Mouse (Mus musculus) MEL (cell line): ENCODE data around the gene Rasl11b. TPM values are rescaled to one million over a fixed set of nuclear protein-coding genes. Genes with fewer than 3 reads are reported as not detected.

Experiments
- DNase-seq: peaks from one replicate; pipeline ENCODE4 v3.0.0; 2011; ENCODE audit warnings: low read depth, low spot score
- H3K27ac ChIP-seq: 2 replicates; pipeline ENCODE4 v1.5.1; 2012; ENCODE audit warnings: low read depth, mild to moderate bottlenecking, control low read depth, low read length, moderate library complexity; ENCODE audit not compliant: control insufficient read depth
- H3K27me3 ChIP-seq, 2 experiments: fragments of 150-350 bp in 1 of 2; sonication (generic) in 1 of 2; 2 replicates each; pipeline ENCODE4 v1.6.1; 2012; ENCODE audit warnings: low read length in 2 of 2, mild to moderate bottlenecking in 2 of 2, improper control_type of control experiment in 1 of 2, moderate library complexity in 1 of 2; ENCODE audit not compliant: insufficient read depth in 2 of 2, control insufficient read depth in 1 of 2
- H3K36me3 ChIP-seq, 2 experiments: 2 replicates each; pipeline ENCODE4 v1.6.1; 2012 to 2014; ENCODE audit warnings: low read length in 2 of 2, improper control_type of control experiment in 1 of 2, inconsistent platforms in 1 of 2, mild to moderate bottlenecking in 1 of 2; ENCODE audit not compliant: insufficient read depth in 2 of 2, control insufficient read depth in 1 of 2
- H3K4me1 ChIP-seq, 2 experiments: fragments of 150-350 bp in 1 of 2; sonication (generic) in 1 of 2; 2 replicates each; pipeline ENCODE4 v1.6.1; 2012; ENCODE audit warnings: low read length in 2 of 2, improper control_type of control experiment in 1 of 2, mild to moderate bottlenecking in 1 of 2; ENCODE audit not compliant: insufficient read depth in 2 of 2, control insufficient read depth in 1 of 2
- H3K4me3 ChIP-seq, 2 experiments: fragments of 150-350 bp in 1 of 2; sonication (generic) in 1 of 2; 2 replicates each; pipeline ENCODE4 v1.5.1; 2012; ENCODE audit warnings: low read depth in 2 of 2, low read length in 2 of 2, mild to moderate bottlenecking in 2 of 2, moderate library complexity in 2 of 2, control low read depth in 1 of 2, improper control_type of control experiment in 1 of 2; ENCODE audit not compliant: control insufficient read depth in 1 of 2, insufficient read depth in 1 of 2
- H3K79me2 ChIP-seq: 2 replicates; pipeline ENCODE4 v1.6.1; 2012; ENCODE audit warnings: mild to moderate bottlenecking, low read length, moderate library complexity; ENCODE audit not compliant: control insufficient read depth, poor library complexity, insufficient read depth
- H3K9ac ChIP-seq: 2 replicates; pipeline ENCODE4 v1.6.1; 2012; ENCODE audit warnings: low read depth, mild to moderate bottlenecking, control low read depth, low read length, moderate library complexity; ENCODE audit not compliant: control insufficient read depth, poor library complexity, severe bottlenecking
- H3K9me3 ChIP-seq: fragments of 150-350 bp; sonication (generic); replicated peaks from 2 replicates; pipeline ENCODE4 v1.6.1; 2012; ENCODE audit warnings: mild to moderate bottlenecking, low read length, improper control_type of control experiment, moderate library complexity; ENCODE audit not compliant: insufficient read depth
- CHD2 ChIP-seq: IDR thresholded peaks from 2 replicates; pipeline ENCODE4 v1.6.1; 2011; ENCODE audit warnings: low read length, improper control_type of control experiment
- E2F4 ChIP-seq: IDR thresholded peaks from 2 replicates; pipeline ENCODE4 v1.6.1; 2011; ENCODE audit warnings: low read depth, low read length, improper control_type of control experiment, borderline replicate concordance
- ELF1 ChIP-seq: IDR thresholded peaks from 2 replicates; pipeline ENCODE4 v1.6.1; 2014; ENCODE audit warnings: low read depth, mild to moderate bottlenecking, inconsistent platforms, low read length, improper control_type of control experiment, moderate library complexity
- EP300 ChIP-seq, 2 experiments: IDR thresholded peaks; 2 replicates each; pipeline ENCODE4 v1.6.1; 2011; ENCODE audit warnings: improper control_type of control experiment in 2 of 2, low read length in 2 of 2, low read depth in 1 of 2, mild to moderate bottlenecking in 1 of 2
- HCFC1 ChIP-seq: IDR thresholded peaks from 2 replicates; pipeline ENCODE4 v1.6.1; 2012; ENCODE audit warnings: low read depth, mild to moderate bottlenecking, inconsistent platforms, low read length, improper control_type of control experiment, moderate library complexity
- JUND ChIP-seq: IDR thresholded peaks from 2 replicates; pipeline ENCODE4 v1.6.1; 2011; ENCODE audit warnings: low read depth, mild to moderate bottlenecking, improper control_type of control experiment, low read length
- KAT2A ChIP-seq: conservative IDR thresholded peaks from 2 replicates; pipeline ENCODE4 v1.6.1; 2012; ENCODE audit warnings: low read depth, low read length, improper control_type of control experiment, inconsistent platforms
- MYB ChIP-seq: IDR thresholded peaks from 2 replicates; pipeline ENCODE4 v1.6.1; 2011; ENCODE audit warnings: mild to moderate bottlenecking, low read depth, low read length, improper control_type of control experiment
- MYC ChIP-seq: IDR thresholded peaks from 2 replicates; pipeline ENCODE4 v1.6.1; 2011; ENCODE audit warnings: low read depth, mild to moderate bottlenecking, low read length, improper control_type of control experiment, moderate library complexity
- NRF1 ChIP-seq: IDR thresholded peaks from 2 replicates; pipeline ENCODE4 v1.6.1; 2014; ENCODE audit warnings: low read depth, mild to moderate bottlenecking, inconsistent platforms, low read length, improper control_type of control experiment, moderate library complexity; ENCODE audit not compliant: poor library complexity, insufficient read depth, severe bottlenecking
- POLR2A ChIP-seq, 2 experiments: IDR thresholded peaks; 2 replicates each; pipeline ENCODE4 v1.6.1; 2011 to 2012; ENCODE audit warnings: low read length in 2 of 2, mild to moderate bottlenecking in 2 of 2, control low read depth in 1 of 2, improper control_type of control experiment in 1 of 2, low read depth in 1 of 2, moderate library complexity in 1 of 2; ENCODE audit not compliant: control insufficient read depth in 1 of 2, insufficient read depth in 1 of 2, poor library complexity in 1 of 2
- RCOR1 ChIP-seq: IDR thresholded peaks from 2 replicates; pipeline ENCODE4 v1.6.1; 2012; ENCODE audit warnings: low read depth, mild to moderate bottlenecking, inconsistent platforms, low read length, improper control_type of control experiment
- UBTF ChIP-seq: IDR thresholded peaks from 2 replicates; pipeline ENCODE4 v1.6.1; 2012; ENCODE audit warnings: low read depth, mild to moderate bottlenecking, inconsistent platforms, low read length, improper control_type of control experiment, moderate library complexity, borderline replicate concordance; ENCODE audit not compliant: insufficient read depth
- USF2 ChIP-seq, 2 experiments: IDR thresholded peaks; 2 replicates each; pipeline ENCODE4 v1.6.1; 2011 to 2012; ENCODE audit warnings: improper control_type of control experiment in 2 of 2, low read length in 2 of 2, borderline replicate concordance in 1 of 2, inconsistent platforms in 1 of 2, low read depth in 1 of 2, mild to moderate bottlenecking in 1 of 2; ENCODE audit not compliant: insufficient read depth in 1 of 2
- ZC3H11A ChIP-seq: IDR thresholded peaks from 2 replicates; pipeline ENCODE4 v1.6.1; 2012; ENCODE audit warnings: low read depth, mild to moderate bottlenecking, inconsistent platforms, low read length, improper control_type of control experiment
- ZMIZ1 ChIP-seq: IDR thresholded peaks from 2 replicates; pipeline ENCODE4 v1.6.1; 2012; ENCODE audit warnings: low read depth, mild to moderate bottlenecking, inconsistent platforms, low read length, improper control_type of control experiment, moderate library complexity
- polyA plus RNA-seq, 2 experiments: library from polyadenylated mRNA; stranded (reverse) in 1 of 2; unstranded in 1 of 2; fragments of >175 nt in 1 of 2; fragments of >200 nt in 1 of 2; gene quantifications; 2 replicates each; pipeline versions ENCODE4 v1.2.1 to v1.2.4; 2012; ENCODE audit warnings: low replicate concordance in 2 of 2, low read depth in 1 of 2; ENCODE audit not compliant: insufficient read length in 2 of 2, insufficient read depth in 1 of 2, missing spikeins in 1 of 2
- total RNA-seq: library from RNA; depleted of rRNA; stranded (reverse); fragments of 300-350 nt; gene quantifications from 2 replicates; pipeline ENCODE4 v1.2.3, GENCODE M21; 2012

Gene Rasl11b
- total and polyA plus RNA-seq, 3 experiments, result 0.15 to 0.54 TPM; not detected in 1

- TF ChIP-seq HCFC1 (no peak), JUND (no peak), MYB (no peak), KAT2A (no peak), E2F4 (no peak), MYC (no peak), EP300 (IDR thresholded peaks at IDR 0.05; ENCODE audit: low read depth in 1 of 2, low read length in 2 of 2) (peak; percentile 53 to 76), ZC3H11A (no peak), CHD2 (no peak), POLR2A (IDR thresholded peaks at IDR 0.05; ENCODE audit: control insufficient read depth in 1 of 2, insufficient read depth in 1 of 2, low read depth in 1 of 2, low read length in 2 of 2, poor library complexity in 1 of 2) (no peak), NRF1 (no peak)
These were observed 852 bp upstream of the Rasl11b start (continued) for GRCm38 (mm10) chr5:74194027-74194840.

GRCm38 (mm10) chr5:74195614-74196306 lies 674 bp downstream of the Rasl11b start:
- peak overlapping the region; percentile 78 to 86 for H3K4me3 ChIP-seq
- no peak overlapping the region for H3K27ac ChIP-seq
- H3K4me1 ChIP-seq, result peaks cover 2 to 23% of the 10 kb centered on the region in 2 experiments
- H3K27me3 ChIP-seq, result no peaks in the 10 kb centered on the region
- H3K9ac ChIP-seq, result peak overlapping the region; percentile 68
- no peak for DNase-seq
- no peaks in the 10 kb centered on the region for H3K79me2 ChIP-seq
- no peak for TF ChIP-seq ELF1
- TF ChIP-seq ZMIZ1, result no peak
- TF ChIP-seq USF2 (IDR thresholded peaks at IDR 0.05; ENCODE audit: borderline replicate concordance in 1 of 2, insufficient read depth in 1 of 2, low read depth in 1 of 2, low read length in 2 of 2), result no peak
- no peak for TF ChIP-seq POLR2A (IDR thresholded peaks at IDR 0.05; ENCODE audit: control insufficient read depth in 1 of 2, insufficient read depth in 1 of 2, low read depth in 1 of 2, low read length in 2 of 2, poor library complexity in 1 of 2)
- TF ChIP-seq KAT2A, result no peak
- TF ChIP-seq UBTF, result no peak
- no peak for TF ChIP-seq CHD2
- TF ChIP-seq RCOR1, result no peak
- no peaks in the 10 kb centered on the region for H3K9me3 ChIP-seq
- peaks cover 0 to 12% of the 10 kb centered on the region in 2 experiments; a peak in 2 of 4 replicates for H3K36me3 ChIP-seq
